Mouse (Mus musculus) liver, embryonic 14.5 days (tissue): ENCODE results near the gene Ticam1. TPM values are rescaled to one million over a fixed set of nuclear protein-coding genes. Genes with fewer than 3 reads are reported as not detected.

Experiments
- ATAC-seq: fragments of 200-750 bp; cut with Nextera tagmentation; 2 replicates; pipeline ENCODE4 v1.8.0; 2017; ENCODE audit warnings: moderate number of reproducible peaks, mild to moderate bottlenecking, moderate library complexity; ENCODE audit not compliant: insufficient read depth
- DNase-seq, 3 experiments: peaks; one replicate each; pipeline ENCODE4 v3.0.0-alpha.2; 2012 to 2013; ENCODE audit warnings: low read depth in 3 of 3, low spot score in 3 of 3
- H3K27ac ChIP-seq: fragments of 300-500 bp; sonication (generic); 2 replicates; pipeline ENCODE4 v1.5.1; 2014; ENCODE audit warnings: moderate library complexity, mild to moderate bottlenecking, control low read depth, inconsistent platforms
- H3K27me3 ChIP-seq: fragments of 300-500 bp; sonication (generic); 2 replicates; pipeline ENCODE4 v1.6.1; 2014; ENCODE audit warnings: mild to moderate bottlenecking, low read length, moderate library complexity; ENCODE audit not compliant: control insufficient read depth, insufficient read depth
- H3K36me3 ChIP-seq: fragments of 300-500 bp; sonication (generic); replicated peaks from 2 replicates; pipeline ENCODE4 v1.6.1; 2014; ENCODE audit warnings: low read depth; ENCODE audit not compliant: control insufficient read depth, insufficient read depth
- H3K4me1 ChIP-seq, 2 experiments: fragments of 200-500 bp in 1 of 2; fragments of 300-500 bp in 1 of 2; sonication (generic) in 1 of 2; replicated peaks; 2 replicates each; pipeline ENCODE4 v1.6.1; 2012 to 2014; ENCODE audit warnings: antibody characterized with exemption in 1 of 2, inconsistent platforms in 1 of 2, low read length in 1 of 2; ENCODE audit not compliant: control insufficient read depth in 2 of 2, insufficient read depth in 2 of 2
- H3K4me2 ChIP-seq: fragments of 300-500 bp; sonication (generic); 2 replicates; pipeline ENCODE4 v1.6.1; 2014; ENCODE audit warnings: low read depth, mild to moderate bottlenecking, control low read depth, moderate library complexity
- H3K4me3 ChIP-seq, 2 experiments: fragments of 200-500 bp in 1 of 2; fragments of 300-500 bp in 1 of 2; sonication (generic) in 1 of 2; 2 replicates each; pipeline ENCODE4 v1.5.1; 2012 to 2014; ENCODE audit warnings: low read depth in 2 of 2, low read length in 2 of 2, mild to moderate bottlenecking in 2 of 2, control low read depth in 1 of 2, inconsistent platforms in 1 of 2, moderate library complexity in 1 of 2; ENCODE audit not compliant: insufficient read depth in 1 of 2
- H3K9ac ChIP-seq: fragments of 300-500 bp; sonication (generic); replicated peaks from 2 replicates; pipeline ENCODE4 v1.6.1; 2014; ENCODE audit warnings: mild to moderate bottlenecking, control low read depth, moderate library complexity
- H3K9me3 ChIP-seq: fragments of 300-500 bp; sonication (generic); 2 replicates; pipeline ENCODE4 v1.6.1; 2016; ENCODE audit warnings: low read length, mixed read lengths; ENCODE audit not compliant: control insufficient read depth
- CTCF ChIP-seq: IDR thresholded peaks from 2 replicates; pipeline ENCODE4 v1.5.1; 2016; ENCODE audit warnings: antibody characterized with exemption, low read depth, control low read depth
- EP300 ChIP-seq: IDR thresholded peaks from 2 replicates; pipeline ENCODE4 v1.6.1; 2016; ENCODE audit warnings: antibody characterized with exemption, low read depth
- WGBS: fragments of 180-500 bp; shearing (Covaris S2); extraction: QIAGEN DNeasy Blood & Tissue Kit; methylation state at CpG from one replicate; pipeline ENCODE4 v1.1.7; 2014; ENCODE audit not compliant: insufficient replicate concordance; 5-methylcytosine and 5-hydroxymethylcytosine counted together
- polyA plus RNA-seq, 2 experiments: library from polyadenylated mRNA; depleted of rRNA in 1 of 2; stranded (reverse) in 1 of 2; unstranded in 1 of 2; fragments of >200 nt; fragmentation: Nextera tagmentation in 1 of 2; extraction: Ambion mirVana in 1 of 2; gene quantifications; 2 replicates each; pipeline versions ENCODE4 v1.2.1 to v1.2.3; 2012 to 2014

Ticam1 gene
- polyA plus RNA-seq, 2 experiments, result 3.4 to 4.9 TPM

DNA sequence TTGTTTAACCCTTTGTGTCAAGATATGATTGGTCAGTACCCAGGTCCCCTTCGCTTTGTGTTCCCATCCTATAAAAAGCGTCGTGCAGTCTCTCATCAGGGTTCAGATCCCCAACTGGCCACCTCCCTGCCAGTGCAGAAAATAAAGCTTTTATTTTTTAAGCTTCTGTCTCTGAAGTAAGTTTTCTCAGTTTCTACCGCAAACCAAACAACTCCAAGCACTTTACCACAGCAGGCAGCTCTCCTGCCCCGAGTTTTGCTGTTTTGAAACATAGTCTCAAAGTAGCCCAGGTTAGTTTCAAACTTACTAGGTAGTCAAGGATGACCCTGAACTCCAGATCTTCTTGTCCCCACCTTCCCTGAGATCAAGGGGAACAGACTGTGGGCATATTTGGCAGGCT is 1.8 kb upstream of the Ticam1 start:
- H3K9ac ChIP-seq, result 0 out of 2 replicates have a peak overlapping the region, but pooled peaks have one; percentile 9

DNA sequence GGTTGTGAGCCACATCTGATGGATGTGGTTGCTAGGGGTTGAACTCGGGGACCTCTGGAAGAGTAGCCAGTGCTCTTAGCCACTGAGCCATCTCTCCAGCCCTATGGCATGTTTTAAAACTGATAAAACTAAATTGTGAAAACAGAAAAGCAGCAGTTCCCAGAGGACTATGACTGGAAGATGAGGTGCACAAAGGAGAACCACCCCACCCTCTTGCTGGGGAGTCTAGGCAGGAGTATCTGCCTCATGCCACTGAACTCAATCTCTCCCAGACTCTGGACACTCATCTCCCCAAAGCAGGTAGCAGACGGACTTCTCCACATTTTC is 944 bp upstream of the Ticam1 start:
- peaks cover 24 to 33% of the 10 kb centered on the region in 2 experiments for H3K4me1 ChIP-seq
- no peaks in the 10 kb centered on the region for H3K9me3 ChIP-seq
- 13% methylated on average over 2 of the region's 2 CpGs for WGBS
- peak overlapping the region; percentile 71 for H3K4me2 ChIP-seq
- H3K36me3 ChIP-seq, result no peaks in the 10 kb centered on the region; the same call in 1 of the 2 replicates
- peak overlapping the region; percentile 93 for H3K27ac ChIP-seq
- TF ChIP-seq CTCF, result no peak
- no peak for TF ChIP-seq EP300
- ATAC-seq (no peak), DNase-seq (no peak)
- peak overlapping the region in 1 of 2 experiments; percentile 71; a peak in 1 of 4 replicates for H3K4me3 ChIP-seq
- H3K27me3 ChIP-seq, result no peaks in the 10 kb centered on the region
- peak overlapping the region; percentile 65; the same call in 1 of the 2 replicates for H3K9ac ChIP-seq

More for the DNA sequence above, 1.8 kb upstream of the Ticam1 start:
- DNase-seq (no peak), ATAC-seq (no peak)
- no peak overlapping the region for H3K4me3 ChIP-seq
- WGBS, result 80% methylated on average over 5 of the region's 5 CpGs
- no peak overlapping the region for H3K4me2 ChIP-seq
- no peaks in the 10 kb centered on the region for H3K9me3 ChIP-seq
- no peak for TF ChIP-seq CTCF
- no peak for TF ChIP-seq EP300
- peak overlapping the region; percentile 93 for H3K27ac ChIP-seq
- peaks cover 24 to 33% of the 10 kb centered on the region in 2 experiments for H3K4me1 ChIP-seq
- H3K36me3 ChIP-seq, result no peaks in the 10 kb centered on the region; the same call in 1 of the 2 replicates
- H3K27me3 ChIP-seq, result no peaks in the 10 kb centered on the region

DNA sequence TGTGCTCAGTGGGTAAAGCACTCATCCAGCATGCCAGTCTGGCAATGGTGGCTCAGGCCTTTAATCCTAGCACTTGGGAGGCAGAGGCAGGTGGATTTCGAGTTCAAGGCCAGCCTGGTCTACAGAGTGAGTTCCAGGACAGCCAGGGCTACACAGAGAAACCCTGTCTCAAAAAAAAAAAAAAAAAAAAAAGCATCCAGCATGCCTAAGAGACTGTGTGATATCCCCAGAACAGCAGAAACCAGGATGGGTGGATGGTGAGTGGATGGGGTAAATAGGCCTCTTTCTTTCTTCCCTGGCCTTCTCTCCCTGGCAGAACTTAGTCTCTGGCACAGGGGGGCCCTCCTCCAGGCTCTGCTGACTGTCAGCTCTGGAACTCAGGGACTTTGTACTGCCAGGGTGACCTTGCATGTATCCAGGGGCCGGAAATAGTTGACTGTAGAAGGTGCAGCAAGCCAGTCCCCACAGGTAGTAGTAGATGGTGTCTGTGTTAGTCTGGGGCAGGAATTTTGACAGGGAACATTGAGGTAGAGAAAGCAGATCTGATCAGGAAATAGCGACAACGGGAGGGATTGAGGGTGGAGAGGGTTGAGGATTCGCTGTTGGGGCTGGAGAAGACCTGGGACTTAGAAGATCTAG is 625 bp downstream of the Ticam1 start:
- no peaks in the 10 kb centered on the region; the same call in 1 of the 2 replicates for H3K36me3 ChIP-seq
- DNase-seq (no peak), ATAC-seq (peak; percentile 31)
- H3K4me1 ChIP-seq, result peaks cover 20 to 29% of the 10 kb centered on the region in 2 experiments
- H3K4me3 ChIP-seq, result peak overlapping the region; percentile 71 to 76
- H3K27ac ChIP-seq, result peak overlapping the region; percentile 93
- TF ChIP-seq CTCF, result no peak
- no peak for TF ChIP-seq EP300
- peak overlapping the region; percentile 71 for H3K4me2 ChIP-seq
- no peaks in the 10 kb centered on the region for H3K9me3 ChIP-seq
- no peaks in the 10 kb centered on the region for H3K27me3 ChIP-seq
- H3K9ac ChIP-seq, result peak overlapping the region; percentile 78
- 15% methylated on average over 5 of the region's 5 CpGs for WGBS

DNA sequence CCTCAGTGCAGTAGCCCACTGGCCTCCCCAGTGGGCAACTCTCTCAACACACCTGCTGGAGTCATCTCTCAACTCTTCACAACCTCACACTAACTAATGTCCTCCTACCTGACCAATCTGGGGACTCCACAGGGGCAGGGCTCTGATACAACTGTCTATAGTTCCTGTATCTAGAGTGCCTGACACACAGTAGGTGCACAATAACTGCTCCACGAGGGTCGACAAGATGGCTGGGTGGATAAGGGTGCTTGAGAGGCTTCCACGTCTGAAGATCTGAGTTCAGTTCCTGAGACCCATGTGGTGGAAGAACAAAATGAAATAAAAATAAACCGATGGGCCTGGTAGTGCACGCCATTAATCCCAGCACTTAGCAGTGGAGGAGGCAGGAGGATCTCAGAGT is 2.6 kb downstream of the Ticam1 start:
- H3K27me3 ChIP-seq, result no peaks in the 10 kb centered on the region
- DNase-seq, result no peak
- 56% methylated on average over 5 of the region's 5 CpGs for WGBS
- no peak overlapping the region for H3K27ac ChIP-seq
- no peak for ATAC-seq
- no peaks in the 10 kb centered on the region for H3K9me3 ChIP-seq
- TF ChIP-seq EP300 (no peak), CTCF (no peak)
- H3K9ac ChIP-seq, result no peak overlapping the region
- no peak overlapping the region for H3K4me2 ChIP-seq
- peaks cover 16 to 31% of the 10 kb centered on the region in 2 experiments for H3K4me1 ChIP-seq
- no peak overlapping the region for H3K4me3 ChIP-seq
- no peaks in the 10 kb centered on the region; the same call in 1 of the 2 replicates for H3K36me3 ChIP-seq

DNA sequence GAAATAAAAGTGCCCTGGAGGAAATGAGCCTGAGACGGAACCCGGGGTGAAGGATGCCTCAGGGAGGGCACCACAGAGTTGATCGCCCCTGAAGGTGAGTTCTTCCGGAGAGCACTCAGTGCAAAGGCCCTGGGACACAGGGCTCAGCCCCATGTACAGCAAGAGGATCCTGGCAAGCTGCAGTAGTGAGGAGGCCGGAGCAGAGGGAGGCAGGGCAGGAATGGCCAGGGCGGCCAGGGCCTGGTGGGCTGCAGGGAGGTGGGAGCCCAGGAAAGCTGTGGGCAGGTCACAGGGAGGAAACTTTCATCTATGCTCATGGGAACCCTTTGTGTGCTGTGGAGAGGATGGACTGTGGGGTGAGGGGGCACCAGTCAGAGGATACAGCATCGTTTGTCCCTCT is 3.1 kb downstream of the Ticam1 start:
- no peak for ATAC-seq
- no peaks in the 10 kb centered on the region for H3K27me3 ChIP-seq
- H3K4me1 ChIP-seq, result peaks cover 18 to 33% of the 10 kb centered on the region in 2 experiments
- DNase-seq, result no peak
- no peaks in the 10 kb centered on the region for H3K9me3 ChIP-seq
- no peak overlapping the region for H3K4me2 ChIP-seq
- WGBS, result 78% methylated on average over 7 of the region's 7 CpGs
- no peak for TF ChIP-seq CTCF
- no peak for TF ChIP-seq EP300
- H3K36me3 ChIP-seq, result no peaks in the 10 kb centered on the region; the same call in 1 of the 2 replicates
- no peak overlapping the region for H3K27ac ChIP-seq
- H3K9ac ChIP-seq, result no peak overlapping the region
- no peak overlapping the region for H3K4me3 ChIP-seq
